Mouse (Mus musculus) lung, postnatal 36 days (tissue): ENCODE data around the gene Gm20937.
"Not testable (repeated sequence)": the region's sequence is repeated elsewhere in the genome, so short reads cannot be mapped to it uniquely, and the experiment has no call there.

Experiments
- DNase-seq: peaks from one replicate; pipeline ENCODE4 v3.0.0; 2022; ENCODE audit warnings: mixed read lengths

Gm20937 gene

DNA sequence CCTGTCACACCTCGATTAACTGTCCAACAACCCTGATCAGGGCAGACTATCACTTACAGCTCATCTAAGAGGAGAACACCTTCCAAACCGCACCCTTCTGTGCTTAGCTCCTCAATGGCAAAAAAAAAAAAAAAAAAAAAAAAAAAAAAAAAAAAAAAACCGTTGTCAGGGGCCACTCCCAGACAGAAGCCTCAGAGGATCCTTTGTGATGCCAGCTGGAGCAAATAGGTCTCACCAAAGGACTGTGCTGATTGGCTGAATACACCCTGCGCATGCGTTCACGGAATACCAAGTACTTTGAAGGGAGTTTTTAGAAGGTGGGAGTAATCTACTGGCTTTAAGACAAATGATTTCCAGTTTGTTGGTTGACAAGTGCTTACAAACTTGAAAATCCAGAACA lies at the start of gene Gm20937:
Gm20937 (minus strand) TSS at position 101 of the 400 bp plus-strand sequence.
- not testable (repeated sequence) for DNase-seq
